Mouse (Mus musculus) gastrocnemius, postnatal 25 days (tissue): Measurements from ENCODE around the gene Thada. TPM values are rescaled to one million over a fixed set of nuclear protein-coding genes. Genes with fewer than 3 reads are reported as not detected.
"Not testable (repeated sequence)": the region's sequence is repeated elsewhere in the genome, so short reads cannot be mapped to it uniquely, and the experiment has no call there.

ENCODE experiments used
- DNase-seq: peaks from one replicate; pipeline ENCODE4 v3.0.0; 2022
- total RNA-seq, 2 experiments: library from RNA; stranded (reverse); gene quantifications; 1 replicate in 1 of 2; 2 replicates in 1 of 2; pipeline ENCODE4 v1.2.3; 2021

Gene Thada
- total RNA-seq, 2 experiments from 2014 or later: 4.5 to 5.4 TPM

GRCm38 (mm10) chr17:84342299-84342817, 123.6 kb downstream of the Thada start:
- DNase-seq: no peak

GRCm38 (mm10) chr17:84341686-84342085, 124.3 kb downstream of the Thada start:
- no peak for DNase-seq

GRCm38 (mm10) chr17:84340574-84340973, 125.4 kb downstream of the Thada start:
- DNase-seq: no peak

- no peak for DNase-seq
These were observed 130.0 kb downstream of the Thada start for GRCm38 (mm10) chr17:84335996-84336395.

GRCm38 (mm10) chr17:84335076-84335475, 130.9 kb downstream of the Thada start:
- DNase-seq: no peak

GRCm38 (mm10) chr17:84334241-84335014, 131.6 kb downstream of the Thada start:
- DNase-seq: no peak

GRCm38 (mm10) chr17:84332940-84333339, 133.1 kb downstream of the Thada start:
- DNase-seq: no peak

GRCm38 (mm10) chr17:84330986-84331385, 135.0 kb downstream of the Thada start:
- no peak for DNase-seq

GRCm38 (mm10) chr17:84330506-84330905, 135.5 kb downstream of the Thada start:
- DNase-seq: no peak

GRCm38 (mm10) chr17:84329906-84330470, 136.0 kb downstream of the Thada start:
- DNase-seq: no peak

GRCm38 (mm10) chr17:84328526-84328925, 137.5 kb downstream of the Thada start:
- no peak for DNase-seq

GRCm38 (mm10) chr17:84327051-84327925, 138.7 kb downstream of the Thada start:
- no peak for DNase-seq

- DNase-seq: no peak
These were observed 143.8 kb downstream of the Thada start for GRCm38 (mm10) chr17:84322176-84322575.

- no peak for DNase-seq
These were observed 144.7 kb downstream of the Thada start for GRCm38 (mm10) chr17:84321351-84321750.

- DNase-seq: no peak
These were observed 145.4 kb downstream of the Thada start for GRCm38 (mm10) chr17:84320576-84320975.

GRCm38 (mm10) chr17:84314341-84314740, 151.7 kb downstream of the Thada start:
- no peak for DNase-seq

- no peak for DNase-seq
These were observed 152.5 kb downstream of the Thada start for GRCm38 (mm10) chr17:84313494-84313893.

- no peak for DNase-seq
These were observed 159.9 kb downstream of the Thada start for GRCm38 (mm10) chr17:84306151-84306550.

- DNase-seq: no peak
These were observed 160.9 kb downstream of the Thada start for GRCm38 (mm10) chr17:84305074-84305473.

GRCm38 (mm10) chr17:84304141-84304540, 161.9 kb downstream of the Thada start:
- DNase-seq: no peak

- no peak for DNase-seq
These were observed 168.0 kb downstream of the Thada start for GRCm38 (mm10) chr17:84297976-84298375.

- no peak for DNase-seq
These were observed 172.8 kb downstream of the Thada start for GRCm38 (mm10) chr17:84293221-84293620.

GRCm38 (mm10) chr17:84291228-84291627, 174.8 kb downstream of the Thada start:
- not testable (repeated sequence) for DNase-seq
